Mouse (Mus musculus) ovary, postnatal 10 days (tissue): ENCODE measurements around the gene Ly6g6e.
A peak's percentile ranks its signal among the peaks of the same experiment; 100 is the strongest.

Source experiments
- DNase-seq: peaks from one replicate; pipeline ENCODE4 v3.0.0; 2022; ENCODE audit warnings: low spot score

The Ly6g6e gene

DNA sequence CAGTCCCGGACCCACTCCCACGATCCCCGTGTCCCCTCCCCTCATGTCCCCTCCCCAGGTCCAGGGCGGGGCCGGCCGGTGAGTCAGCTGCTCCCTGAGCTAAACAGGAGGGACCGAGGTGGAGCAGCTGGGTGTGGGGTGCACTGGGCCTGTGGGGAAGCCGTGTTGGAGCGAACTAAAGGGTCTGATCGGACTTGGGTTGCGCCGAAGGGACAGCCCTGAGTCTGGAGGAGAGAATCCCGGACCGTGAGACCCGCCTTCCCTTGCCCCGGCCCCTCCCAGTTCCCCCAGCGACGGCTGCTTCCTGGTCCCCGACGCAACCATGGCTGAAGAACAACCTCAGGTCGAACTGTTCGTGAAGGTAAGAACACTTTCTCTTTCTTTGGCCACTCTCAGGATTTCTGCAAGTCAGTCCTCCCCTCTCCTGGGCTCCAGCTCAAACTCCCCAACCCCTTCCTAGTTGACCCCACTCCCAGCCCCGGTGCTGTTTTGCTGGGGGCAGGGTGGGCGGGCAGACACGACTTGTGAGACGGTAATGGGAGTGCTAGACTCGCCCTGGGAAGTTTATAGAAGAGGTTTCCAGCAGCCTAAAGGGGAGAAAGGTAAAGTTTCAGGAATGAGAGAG, 26.5 kb upstream of the Ly6g6e start:
- DNase-seq, result peak; percentile 62

DNA sequence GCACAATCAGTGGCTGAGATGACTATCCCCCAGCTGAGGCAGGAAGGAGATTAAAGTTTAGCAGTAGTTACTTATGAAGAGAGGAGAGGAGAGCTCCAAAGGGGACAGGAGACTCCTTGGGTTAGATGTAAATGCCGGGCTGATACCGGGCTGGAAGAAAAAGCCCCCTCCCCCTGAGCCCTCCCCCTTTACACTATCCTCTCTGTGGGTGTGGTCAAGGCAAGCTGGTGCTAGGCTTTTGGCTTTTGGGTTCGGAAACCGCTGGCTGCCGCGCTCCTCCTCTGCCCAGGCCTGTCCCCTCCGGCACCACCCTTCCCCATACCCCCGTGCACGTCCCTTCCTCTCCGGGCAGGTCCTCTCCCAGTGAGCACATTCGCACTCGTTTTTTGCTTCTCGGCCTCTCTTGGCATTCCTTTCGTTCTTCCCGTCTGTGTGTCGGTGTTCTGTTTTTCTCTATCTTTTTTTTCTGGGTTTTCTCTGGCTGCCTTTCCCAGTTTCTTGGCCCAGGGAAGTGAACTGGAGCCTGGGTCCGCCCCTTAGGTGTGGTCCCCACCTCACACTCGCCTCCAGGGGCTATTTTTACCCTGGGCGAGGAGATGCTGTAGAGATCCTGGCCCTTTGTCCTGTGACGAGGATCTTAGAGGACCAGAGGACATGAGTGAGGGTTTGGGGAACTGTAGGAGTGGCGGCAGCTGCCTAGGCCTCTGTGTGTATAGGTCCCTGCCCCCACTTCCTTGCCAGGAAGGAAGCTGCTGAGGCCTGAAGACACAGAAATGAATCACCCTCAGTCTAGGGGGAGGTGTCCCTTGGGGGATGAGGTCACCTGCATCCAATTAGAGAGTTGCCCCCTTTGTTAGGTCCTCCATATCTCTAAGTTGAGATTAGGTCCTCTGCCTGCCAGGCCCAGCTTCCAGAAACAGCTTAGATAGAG, 25.3 kb upstream of the Ly6g6e start:
- DNase-seq, result peak; percentile 32

DNA sequence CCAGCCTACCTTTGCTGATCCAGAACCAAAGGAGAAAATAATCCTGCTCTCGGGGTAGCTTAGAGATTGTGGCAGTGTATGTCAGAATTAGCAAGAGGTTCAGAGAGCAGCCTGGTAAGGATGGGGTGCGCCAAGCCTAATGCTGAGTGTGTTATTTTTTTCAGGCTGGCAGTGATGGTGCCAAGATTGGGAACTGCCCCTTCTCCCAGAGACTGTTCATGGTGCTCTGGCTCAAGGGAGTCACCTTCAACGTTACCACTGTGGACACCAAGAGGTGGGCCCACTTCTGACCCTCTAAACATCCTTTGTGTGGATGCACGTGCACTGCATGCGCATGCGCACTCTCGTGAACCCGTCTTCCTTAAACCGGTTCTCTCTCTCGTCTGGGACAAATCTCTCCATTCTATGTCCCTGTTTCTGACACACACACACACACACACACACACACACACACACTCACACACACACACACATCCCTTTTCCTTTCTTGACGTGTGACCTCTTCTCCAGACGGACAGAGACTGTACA, 24.4 kb upstream of the Ly6g6e start:
- no peak for DNase-seq

DNA sequence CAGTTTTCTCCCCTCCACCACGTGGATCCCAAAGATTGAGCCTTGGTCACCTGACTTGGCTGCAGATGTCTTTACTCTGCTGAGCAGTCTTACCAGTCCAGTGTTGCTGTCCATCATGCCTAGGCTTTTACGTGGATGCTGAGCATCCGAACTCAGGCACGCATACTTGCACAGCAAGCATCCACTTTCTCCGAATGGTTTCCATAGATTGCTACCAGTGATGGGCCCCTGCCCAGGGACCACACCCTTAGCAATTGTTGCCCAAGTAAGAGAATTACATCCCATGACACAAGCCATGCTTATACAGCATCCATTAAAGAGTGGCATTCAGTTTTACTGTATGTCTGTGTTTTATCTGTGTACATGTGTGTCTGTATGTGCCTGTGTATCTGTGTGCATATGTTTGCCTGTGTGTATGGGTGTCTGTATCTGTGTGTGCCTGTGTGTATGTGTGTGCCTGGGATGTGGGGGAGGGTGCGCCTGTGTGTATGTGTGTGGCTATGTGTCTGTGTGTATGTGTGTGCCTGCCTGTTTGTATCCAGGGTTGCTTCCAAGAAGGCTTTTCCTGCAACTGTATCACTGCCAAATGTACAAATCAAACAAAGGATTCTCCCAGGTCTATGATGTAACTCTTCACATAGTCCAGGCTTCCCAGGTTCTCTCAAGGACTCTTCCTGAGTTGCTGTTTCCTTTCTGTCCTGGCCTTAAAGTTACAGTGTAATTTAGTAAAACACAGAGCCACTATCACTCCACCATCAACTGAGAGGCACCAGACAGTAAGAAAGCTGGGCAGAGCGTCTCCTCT, 20.8 kb upstream of the Ly6g6e start:
- DNase-seq, result no peak

DNA sequence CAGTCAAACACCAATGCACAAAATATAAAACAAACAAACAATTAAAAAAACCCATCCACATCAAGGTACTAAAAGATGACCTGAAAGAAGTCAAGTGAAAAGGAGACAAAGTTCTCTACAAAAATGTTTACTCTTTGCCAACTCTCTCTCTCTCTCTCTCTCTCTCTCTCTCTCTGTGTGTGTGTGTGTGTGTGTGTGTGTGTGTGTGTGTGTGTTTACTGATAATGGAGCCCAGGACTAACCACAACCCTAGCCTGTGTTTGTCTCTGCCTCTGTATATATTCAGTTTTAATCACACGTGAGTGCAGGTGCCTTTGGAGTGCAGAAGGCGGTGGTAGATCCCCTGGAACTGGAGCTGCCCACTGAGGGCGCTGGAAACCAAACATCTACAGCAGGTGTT, 19.6 kb upstream of the Ly6g6e start:
- no peak for DNase-seq

DNA sequence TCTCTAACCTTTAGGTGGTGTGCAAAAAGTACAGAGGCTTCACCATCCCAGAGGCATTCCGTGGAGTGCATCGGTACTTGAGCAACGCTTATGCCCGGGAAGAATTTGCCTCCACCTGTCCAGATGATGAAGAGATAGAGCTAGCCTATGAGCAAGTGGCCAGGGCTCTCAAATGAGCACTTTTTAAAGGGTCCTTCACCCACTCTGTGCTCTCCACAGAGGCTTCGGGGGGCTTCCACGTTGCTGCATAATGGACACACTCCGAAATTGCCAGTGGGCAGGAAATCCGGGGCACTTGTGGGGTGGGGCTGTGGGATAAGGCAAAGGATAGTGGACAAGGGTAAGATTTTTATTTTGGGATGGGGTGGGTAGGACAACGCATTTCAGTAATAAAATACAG, 18.4 kb upstream of the Ly6g6e start:
- no peak for DNase-seq

DNA sequence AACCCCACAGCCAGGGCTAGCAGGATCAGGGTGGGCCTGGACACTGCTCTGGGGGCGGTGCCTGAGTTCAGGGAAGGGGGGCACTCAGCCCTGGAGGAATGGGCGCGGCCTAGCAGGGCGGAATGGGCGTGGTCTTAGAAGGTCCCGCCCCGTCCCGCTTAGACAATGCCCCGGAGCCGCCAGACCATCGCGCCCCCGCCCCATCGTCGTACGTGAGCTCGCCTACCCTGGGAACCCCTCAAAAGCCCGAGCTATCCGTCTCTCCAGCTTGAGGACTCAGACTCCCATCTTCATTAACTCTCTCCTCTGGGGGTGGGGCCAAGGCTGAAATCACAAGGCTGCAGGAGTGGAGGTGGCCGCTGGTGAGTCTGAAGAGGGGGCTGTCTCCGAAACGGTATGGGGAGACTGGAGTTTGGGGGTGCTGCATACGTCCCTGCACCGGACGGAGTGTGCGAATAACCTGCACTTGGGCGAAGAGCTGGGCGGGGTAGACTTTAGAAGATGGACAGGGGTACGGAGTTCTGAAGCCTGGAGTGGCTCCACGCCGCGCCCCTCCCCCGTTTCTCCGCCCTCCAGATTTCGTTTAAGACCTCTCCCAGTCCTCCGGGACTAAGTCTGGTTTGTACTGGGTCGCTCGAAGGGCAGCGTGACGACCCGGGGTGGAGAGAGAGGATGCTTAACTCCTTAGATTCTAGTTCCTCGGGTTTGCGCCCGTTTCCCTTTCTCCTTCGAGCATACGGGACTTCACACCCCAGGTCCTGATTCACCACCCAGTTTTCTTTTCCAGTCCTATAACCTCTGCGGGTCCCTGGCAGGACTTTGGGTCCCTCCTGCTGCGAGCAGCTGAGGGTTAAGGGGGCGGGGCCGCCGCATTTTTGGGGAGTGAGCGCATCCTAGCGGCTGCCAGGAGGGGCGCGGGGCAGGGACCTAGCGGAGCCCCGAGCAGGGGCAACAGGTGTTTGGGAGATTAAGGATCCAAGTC, 17.5 kb upstream of the Ly6g6e start, which contains the start of gene Ddah2:
TSS of gene Ddah2 (plus strand) at position 125 of the 982 bp plus-strand sequence.
- peak; percentile 83 for DNase-seq

DNA sequence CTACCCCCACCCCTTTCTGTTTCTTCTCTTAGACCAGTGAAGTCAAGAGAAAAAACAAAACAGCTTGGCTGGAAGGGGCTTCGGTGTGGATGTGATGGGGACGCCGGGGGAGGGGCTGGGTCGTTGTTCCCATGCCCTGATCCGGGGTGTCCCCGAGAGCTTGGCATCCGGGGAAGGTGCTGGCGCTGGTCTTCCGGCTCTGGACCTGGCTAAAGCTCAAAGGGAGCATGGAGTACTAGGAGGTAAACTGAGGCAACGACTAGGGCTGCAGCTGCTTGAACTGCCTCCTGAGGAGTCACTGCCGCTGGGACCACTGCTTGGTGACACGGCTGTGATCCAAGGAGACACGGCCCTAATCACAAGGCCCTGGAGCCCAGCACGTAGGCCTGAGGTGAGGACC, 16.6 kb upstream of the Ly6g6e start:
- DNase-seq, result no peak

DNA sequence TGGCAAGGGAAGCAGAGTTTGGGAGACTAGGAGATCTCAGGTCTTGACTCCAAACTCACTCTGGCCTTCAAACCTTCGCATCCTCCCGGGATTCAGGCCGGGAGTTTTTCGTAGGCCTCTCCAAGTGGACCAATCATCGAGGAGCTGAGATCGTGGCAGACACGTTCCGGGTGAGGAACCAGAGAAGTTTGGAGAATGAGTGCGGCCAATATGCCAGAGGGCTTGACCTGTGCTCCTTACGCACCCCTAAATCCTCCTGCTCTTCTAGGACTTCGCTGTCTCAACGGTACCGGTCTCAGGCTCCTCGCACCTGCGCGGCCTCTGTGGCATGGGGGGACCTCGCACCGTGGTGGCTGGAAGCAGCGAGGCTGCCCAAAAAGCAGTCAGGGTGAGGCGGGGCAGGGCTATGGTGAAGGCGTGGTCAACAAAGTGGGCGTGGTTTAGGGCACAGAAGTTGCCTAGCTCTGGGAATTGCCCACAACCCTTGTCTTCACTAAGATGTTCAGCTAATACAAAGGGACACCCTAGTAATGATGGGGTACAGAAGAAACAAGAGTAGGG, 15.9 kb upstream of the Ly6g6e start:
- no peak for DNase-seq

DNA sequence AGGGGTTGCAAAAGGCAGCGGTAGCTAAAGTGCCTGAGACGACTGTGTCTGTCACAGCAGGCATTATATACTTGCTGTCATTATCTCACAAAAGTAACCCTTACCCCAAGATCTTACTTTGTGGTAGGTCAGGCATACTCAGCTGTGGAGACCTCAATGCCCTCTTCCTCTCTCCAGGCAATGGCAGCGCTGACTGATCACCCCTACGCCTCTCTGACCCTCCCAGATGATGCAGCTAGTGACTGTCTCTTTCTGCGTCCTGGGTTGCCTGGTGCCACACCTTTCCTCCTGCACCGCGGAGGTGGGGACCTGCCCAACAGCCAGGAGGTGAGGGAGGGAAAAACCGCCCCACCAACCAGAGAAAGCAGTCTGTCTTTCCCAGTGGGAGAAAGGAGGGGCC, 15.4 kb upstream of the Ly6g6e start:
- no peak for DNase-seq

DNA sequence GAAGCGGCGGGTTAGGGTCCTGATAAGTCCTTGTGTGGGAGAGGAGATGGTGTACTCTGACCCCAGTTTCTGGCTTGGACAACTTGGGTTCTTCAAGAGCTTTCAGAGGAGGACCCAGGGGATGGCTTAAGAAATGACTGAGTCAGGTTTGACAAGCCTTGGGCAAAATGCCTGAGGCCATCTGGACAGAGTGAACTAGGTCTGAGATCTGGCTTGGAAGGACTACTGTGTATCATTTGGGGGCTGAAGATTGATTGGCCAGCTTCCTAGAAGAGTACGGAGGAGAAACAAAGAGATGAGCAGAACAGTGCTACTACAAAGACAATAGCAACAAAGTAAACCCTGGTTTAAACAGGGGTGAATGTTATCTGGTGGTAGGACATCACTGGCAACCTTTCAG, 13.2 kb upstream of the Ly6g6e start:
- no peak for DNase-seq

DNA sequence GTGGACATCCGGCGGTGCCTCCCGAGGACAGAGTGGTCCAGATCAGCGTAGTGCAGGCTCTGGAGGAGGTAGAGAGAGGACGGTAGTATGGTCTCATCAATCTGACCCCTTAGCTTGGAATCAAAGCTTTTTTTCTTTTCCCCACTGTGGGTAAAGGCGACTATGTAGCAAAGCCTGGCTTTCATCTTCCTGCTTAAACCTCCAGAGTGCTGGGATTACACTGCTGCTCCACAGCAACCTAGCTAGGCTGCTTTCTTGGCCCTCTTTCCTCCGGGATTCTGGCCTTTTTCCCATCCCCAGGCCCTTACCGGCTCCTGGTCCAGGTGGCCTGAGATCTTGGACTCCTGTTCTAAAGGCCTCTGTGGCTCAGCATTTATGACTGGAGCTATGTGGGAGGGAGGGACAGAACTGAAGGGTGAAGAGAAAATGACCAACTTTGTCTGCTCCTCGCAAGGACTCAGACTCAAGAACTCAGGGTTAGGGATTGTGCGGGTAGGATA, 12.3 kb upstream of the Ly6g6e start:
- no peak for DNase-seq

DNA sequence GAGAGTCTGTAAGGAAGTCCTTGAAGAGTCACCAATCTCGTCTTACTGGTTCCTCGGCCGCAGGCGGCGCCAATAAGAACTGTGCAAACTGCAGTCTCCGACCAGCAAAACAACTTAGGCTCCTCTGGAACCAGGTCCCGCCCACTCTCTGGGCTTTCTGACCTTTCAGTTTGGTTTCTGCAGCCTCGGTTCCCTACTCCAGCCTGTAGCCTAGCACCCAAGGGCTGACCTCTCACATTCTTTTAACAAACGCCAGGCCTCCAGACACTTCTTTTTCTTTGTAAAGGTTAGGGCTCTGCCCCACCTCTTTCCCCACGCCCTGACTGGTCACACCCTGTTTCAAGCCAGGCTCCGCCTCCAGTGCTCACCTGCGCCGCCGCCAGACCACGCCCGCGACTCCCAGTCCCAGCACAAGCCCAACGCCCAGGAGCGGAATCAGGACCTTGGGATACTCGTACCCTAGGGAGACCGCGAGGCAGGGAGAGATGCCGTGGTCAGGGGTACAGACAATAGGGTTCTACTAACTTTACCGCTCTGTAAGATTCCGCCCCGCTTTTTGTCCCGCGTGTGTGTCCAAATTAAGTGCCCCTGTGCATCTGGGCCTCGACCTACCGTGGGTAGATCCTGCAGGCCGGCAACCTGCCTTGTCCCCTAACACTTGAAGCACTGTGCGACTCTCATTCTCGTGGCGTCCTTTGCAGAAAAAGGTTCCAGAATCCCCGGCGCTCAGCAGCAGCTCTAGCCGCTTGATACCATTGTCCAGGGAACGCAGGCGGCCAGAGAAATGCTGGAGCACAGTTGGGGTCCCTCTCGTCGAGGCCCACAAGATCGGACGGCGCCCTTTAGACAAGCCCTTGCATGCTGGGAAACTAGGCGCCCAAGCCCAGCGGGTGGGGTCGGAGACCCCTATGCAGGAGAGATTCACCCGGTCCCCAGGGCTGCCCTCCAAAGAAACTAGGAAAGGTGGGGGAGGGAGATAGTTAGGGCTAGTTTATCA, 11.5 kb upstream of the Ly6g6e start, which contains the start of gene Ly6g6c:
TSS of gene Ly6g6c (plus strand) at position 438 of the 997 bp plus-strand sequence.
- DNase-seq, result no peak

DNA sequence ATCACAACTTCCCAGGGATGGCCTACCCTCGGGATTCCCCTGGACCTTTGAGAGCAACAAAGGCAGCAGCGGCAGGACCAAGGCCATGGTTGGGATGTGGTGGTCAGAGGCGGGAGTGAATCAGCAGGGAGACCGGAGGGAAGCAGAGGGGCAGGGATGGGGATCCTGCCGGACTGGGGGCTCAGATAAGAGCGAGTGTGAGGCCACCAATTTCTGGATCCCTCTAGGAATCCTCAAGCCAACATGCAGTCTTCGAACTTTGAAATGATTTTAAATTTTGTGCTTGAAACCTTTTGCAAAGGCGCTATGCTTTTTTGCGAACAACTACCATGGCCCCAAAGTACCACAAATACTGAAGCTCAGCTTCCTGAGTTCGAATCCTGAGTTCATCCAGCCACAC, 10.6 kb upstream of the Ly6g6e start, which contains the start of gene Mpig6b:
TSS of gene Mpig6b (minus strand) at position 101 of the 400 bp plus-strand sequence.
- DNase-seq, result no peak

DNA sequence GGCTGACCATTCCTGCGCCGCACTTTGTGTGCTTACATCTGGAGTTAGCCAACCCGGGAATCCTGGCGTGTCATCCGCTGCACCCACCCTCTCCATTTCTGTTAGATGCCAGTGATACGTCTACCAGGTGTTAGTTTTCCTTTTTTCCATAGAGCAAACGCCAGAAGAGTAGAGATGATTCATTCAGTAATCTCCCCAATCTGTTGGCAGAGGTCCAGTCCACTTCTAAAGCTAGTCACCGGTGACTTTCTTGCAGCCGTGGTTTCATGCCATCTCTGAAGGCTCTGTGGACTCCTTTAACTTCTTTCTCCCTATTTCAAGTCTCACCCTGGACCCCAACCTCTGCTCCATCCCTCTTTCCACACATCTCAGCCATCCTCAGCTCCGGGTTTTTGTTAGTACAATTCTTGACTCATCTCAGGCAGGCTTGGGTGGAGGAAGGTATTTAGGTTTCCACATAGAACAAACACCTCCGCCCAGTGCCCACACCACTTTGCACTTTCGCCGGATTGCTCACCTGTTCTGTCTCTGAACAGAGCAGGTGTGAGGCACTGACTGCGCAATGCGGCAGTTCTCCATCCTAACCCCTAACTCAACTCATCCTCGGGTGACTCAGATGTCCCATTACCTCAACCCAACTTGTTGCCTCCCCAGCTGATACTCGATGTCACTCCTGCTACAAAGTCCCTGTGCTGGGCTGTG, 8.3 kb upstream of the Ly6g6e start:
- no peak for DNase-seq

DNA sequence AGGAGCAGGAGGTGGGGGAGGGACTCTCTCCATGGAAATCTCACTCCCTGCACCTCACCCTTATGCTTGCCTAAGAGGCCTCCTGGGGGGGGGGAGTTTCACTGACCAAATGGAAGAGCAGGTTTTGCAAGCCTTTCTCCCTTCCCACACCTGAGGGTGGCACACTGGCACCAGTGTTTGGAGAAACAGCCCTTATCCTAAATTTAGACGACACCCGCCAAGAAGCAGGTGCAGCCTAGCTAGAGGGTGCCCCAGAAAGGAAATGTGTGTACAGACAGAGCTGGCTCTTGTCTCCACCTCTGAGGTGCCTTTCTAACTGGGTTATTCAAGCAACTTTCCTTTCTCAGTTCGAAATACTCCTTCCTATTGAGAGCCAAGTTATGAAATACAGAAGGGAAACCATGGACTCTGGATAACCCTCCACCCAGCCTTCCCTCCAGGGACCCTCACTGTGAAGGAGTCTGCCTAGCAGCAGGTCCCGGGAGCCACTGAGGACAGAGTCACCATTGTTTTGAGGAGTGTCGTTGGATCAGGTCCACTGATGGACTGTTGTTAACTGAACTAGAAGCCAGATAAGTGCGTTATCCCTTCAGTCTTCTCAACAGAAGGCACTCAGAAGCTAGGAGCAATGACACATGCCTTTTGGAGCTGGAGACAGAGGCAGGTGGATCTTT, 6.0 kb upstream of the Ly6g6e start:
- no peak for DNase-seq

DNA sequence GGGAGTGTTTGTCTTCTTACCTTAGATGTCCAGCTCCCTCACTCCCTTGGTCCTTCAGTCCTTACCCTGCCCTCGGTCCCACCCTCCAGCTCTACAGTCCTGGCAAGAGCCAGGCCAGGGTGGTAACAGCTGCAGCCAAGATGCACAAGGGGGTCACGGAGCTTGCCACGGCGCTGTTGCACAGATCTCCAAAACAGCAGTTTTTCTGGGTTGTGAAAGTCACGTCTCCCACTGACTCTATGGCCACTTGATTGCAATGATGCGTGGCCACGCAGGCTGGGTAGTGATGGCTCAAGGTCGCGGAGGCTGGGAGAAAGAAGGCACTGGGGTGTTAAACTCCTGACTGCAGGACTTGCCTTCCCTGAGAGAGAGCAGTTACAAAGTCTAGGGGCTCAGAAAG, 5.2 kb upstream of the Ly6g6e start:
- no peak for DNase-seq

DNA sequence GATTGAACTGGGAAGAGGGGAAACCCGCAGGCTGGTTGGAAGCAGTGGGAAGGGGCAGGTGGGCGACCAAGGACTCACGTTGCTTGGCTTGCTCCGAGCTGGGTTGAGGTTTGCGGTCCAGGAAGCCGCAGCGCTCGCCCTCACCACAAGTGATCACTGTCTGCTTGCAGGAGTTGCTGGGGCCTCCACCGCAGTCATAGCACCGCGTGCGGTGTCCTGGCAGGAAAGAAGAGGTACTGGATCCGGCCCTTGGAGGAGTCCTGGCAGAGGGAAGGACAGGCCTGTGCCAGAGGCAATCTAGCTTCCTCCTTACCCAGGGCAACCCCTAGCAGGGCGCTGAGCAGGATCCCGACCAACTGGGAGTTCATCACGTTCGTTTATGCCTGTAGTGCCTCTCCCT, 2.6 kb upstream of the Ly6g6e start:
- no peak for DNase-seq
